Mouse (Mus musculus) liver, embryonic 13.5 days (tissue): ENCODE data around the gene Trak1. TPM values are rescaled to one million over a fixed set of nuclear protein-coding genes. Genes with fewer than 3 reads are reported as not detected.

Experiments used
- ATAC-seq: fragments of 200-750 bp; cut with Nextera tagmentation; 2 replicates; pipeline ENCODE4 v1.8.0; 2017; ENCODE audit warnings: low read depth, mild to moderate bottlenecking, moderate number of reproducible peaks, moderate library complexity
- DNase-seq: peaks from one replicate; pipeline ENCODE4 v3.0.0; 2022
- H3K27ac ChIP-seq: fragments of 300-500 bp; sonication (generic); 2 replicates; pipeline ENCODE4 v1.5.1; 2015; ENCODE audit warnings: moderate library complexity, mild to moderate bottlenecking, inconsistent platforms
- H3K27me3 ChIP-seq: fragments of 300-500 bp; sonication (generic); 2 replicates; pipeline ENCODE4 v1.6.1; 2015; ENCODE audit warnings: mild to moderate bottlenecking, inconsistent platforms
- H3K36me3 ChIP-seq: fragments of 300-500 bp; sonication (generic); 2 replicates; pipeline ENCODE4 v1.6.1; 2015; ENCODE audit warnings: mild to moderate bottlenecking, inconsistent platforms
- H3K4me1 ChIP-seq: fragments of 300-500 bp; sonication (generic); replicated peaks from 2 replicates; pipeline ENCODE4 v1.6.1; 2015; ENCODE audit warnings: inconsistent platforms
- H3K4me2 ChIP-seq: fragments of 300-500 bp; sonication (generic); 2 replicates; pipeline ENCODE4 v1.6.1; 2015; ENCODE audit warnings: inconsistent platforms, mild to moderate bottlenecking, moderate library complexity
- H3K4me3 ChIP-seq: fragments of 300-500 bp; sonication (generic); replicated peaks from 2 replicates; pipeline ENCODE4 v1.5.1; 2015; ENCODE audit warnings: mild to moderate bottlenecking, inconsistent platforms
- H3K9ac ChIP-seq: fragments of 300-500 bp; sonication (generic); 2 replicates; pipeline ENCODE4 v1.6.1; 2015; ENCODE audit warnings: mild to moderate bottlenecking, inconsistent platforms
- H3K9me3 ChIP-seq: fragments of 300-500 bp; sonication (generic); replicated peaks from 2 replicates; pipeline ENCODE4 v1.6.1; 2016; ENCODE audit warnings: inconsistent platforms
- WGBS: fragments of 180-500 bp; shearing (Covaris S2); methylation state at CpG from one replicate; pipeline ENCODE4 v1.1.7; 2015; ENCODE audit not compliant: insufficient replicate concordance; 5-methylcytosine and 5-hydroxymethylcytosine counted together
- polyA plus RNA-seq: library from polyadenylated mRNA; unstranded; fragments of >200 nt; fragmentation: Nextera tagmentation; extraction: Ambion mirVana; gene quantifications from 2 replicates; pipeline ENCODE4 v1.2.1, GENCODE M21; 2015

Gene Trak1
- polyA plus RNA-seq, 1 experiment from 2014 or later = 3.6 TPM

GRCm38 (mm10) chr9:121298065-121298398 lies 730 bp downstream of the Trak1 start:
- ATAC-seq (no peak), DNase-seq (no peak)
- Histone ChIP-seq H3K27me3 (peaks cover 42% of the 10 kb centered on the region), H3K9me3 (no peaks in the 10 kb centered on the region), H3K4me1 (peaks cover 47% of the 10 kb centered on the region), H3K9ac (peak overlapping the region; percentile 84), H3K4me3 (peak overlapping the region; percentile 77), H3K27ac (0 out of 2 replicates have a peak overlapping the region, but pooled peaks have one; percentile 21), H3K36me3 (no peaks in the 10 kb centered on the region), H3K4me2 (peak overlapping the region; percentile 93)
- WGBS = 2% methylated on average over 7 of the region's 7 CpGs

GRCm38 (mm10) chr9:121298411-121299091 lies 1.2 kb downstream of the Trak1 start:
- H3K27ac ChIP-seq = 0 out of 2 replicates have a peak overlapping the region, but pooled peaks have one; percentile 21
- DNase-seq (no peak), ATAC-seq (no peak)
- H3K4me2 ChIP-seq = peak overlapping the region; percentile 93
- peaks cover 52% of the 10 kb centered on the region for H3K4me1 ChIP-seq
- H3K9ac ChIP-seq = peak overlapping the region; percentile 84
- no peaks in the 10 kb centered on the region for H3K9me3 ChIP-seq
- peak overlapping the region; percentile 77 for H3K4me3 ChIP-seq
- no peaks in the 10 kb centered on the region for H3K36me3 ChIP-seq
- WGBS = 28% methylated on average over 15 of the region's 15 CpGs
- peaks cover 36% of the 10 kb centered on the region for H3K27me3 ChIP-seq

GRCm38 (mm10) chr9:121299223-121299755 lies 2.0 kb downstream of the Trak1 start:
- WGBS = 77% methylated on average over 9 of the region's 9 CpGs
- H3K27me3 ChIP-seq = peaks cover 29% of the 10 kb centered on the region
- no peaks in the 10 kb centered on the region for H3K36me3 ChIP-seq
- no peaks in the 10 kb centered on the region for H3K9me3 ChIP-seq
- no peak overlapping the region for H3K27ac ChIP-seq
- peak overlapping the region; percentile 93 for H3K4me2 ChIP-seq
- DNase-seq (no peak), ATAC-seq (no peak)
- peaks cover 54% of the 10 kb centered on the region for H3K4me1 ChIP-seq
- peak overlapping the region; percentile 77; the same call in 1 of the 2 replicates for H3K4me3 ChIP-seq
- no peak overlapping the region for H3K9ac ChIP-seq

GRCm38 (mm10) chr9:121299976-121300570 lies 2.8 kb downstream of the Trak1 start:
- H3K27me3 ChIP-seq = peaks cover 21% of the 10 kb centered on the region
- 83% methylated on average over 19 of the region's 19 CpGs for WGBS
- H3K36me3 ChIP-seq = no peaks in the 10 kb centered on the region
- no peaks in the 10 kb centered on the region for H3K9me3 ChIP-seq
- ATAC-seq (no peak), DNase-seq (no peak)
- H3K4me3 ChIP-seq = no peak overlapping the region
- peaks cover 54% of the 10 kb centered on the region for H3K4me1 ChIP-seq
- no peak overlapping the region for H3K9ac ChIP-seq
- H3K4me2 ChIP-seq = no peak overlapping the region
- H3K27ac ChIP-seq = no peak overlapping the region

- 74% methylated on average over 22 of the region's 22 CpGs for WGBS
- 0 out of 2 replicates have a peak overlapping the region, but pooled peaks have one; percentile 19 for H3K4me2 ChIP-seq
- DNase-seq (no peak), ATAC-seq (no peak)
- H3K4me3 ChIP-seq = no peak overlapping the region
- H3K9ac ChIP-seq = no peak overlapping the region
- no peak overlapping the region for H3K27ac ChIP-seq
- peaks cover 9% of the 10 kb centered on the region for H3K27me3 ChIP-seq
- peaks cover 59% of the 10 kb centered on the region for H3K4me1 ChIP-seq
- no peaks in the 10 kb centered on the region for H3K9me3 ChIP-seq
- no peaks in the 10 kb centered on the region for H3K36me3 ChIP-seq
Observed at GRCm38 (mm10) chr9:121301041-121301920, 4.0 kb downstream of the Trak1 start.

GRCm38 (mm10) chr9:121302543-121302942 lies 5.2 kb downstream of the Trak1 start:
- no peak for DNase-seq
- no peaks in the 10 kb centered on the region for H3K36me3 ChIP-seq
- no peak overlapping the region for H3K4me2 ChIP-seq
- WGBS = 72% methylated on average over 7 of the region's 8 CpGs
- no peak overlapping the region for H3K9ac ChIP-seq
- no peaks in the 10 kb centered on the region for H3K9me3 ChIP-seq
- ATAC-seq = no peak
- H3K27me3 ChIP-seq = no peaks in the 10 kb centered on the region
- H3K27ac ChIP-seq = no peak overlapping the region
- peaks cover 52% of the 10 kb centered on the region for H3K4me1 ChIP-seq
- H3K4me3 ChIP-seq = no peak overlapping the region

- Histone ChIP-seq H3K4me2 (no peak overlapping the region), H3K27me3 (no peaks in the 10 kb centered on the region), H3K9ac (no peak overlapping the region), H3K4me3 (no peak overlapping the region), H3K27ac (no peak overlapping the region), H3K9me3 (no peaks in the 10 kb centered on the region), H3K4me1 (peaks cover 47% of the 10 kb centered on the region), H3K36me3 (no peaks in the 10 kb centered on the region)
- no peak for DNase-seq
- no peak for ATAC-seq
- 78% methylated on average over 6 of the region's 6 CpGs for WGBS
Observed at GRCm38 (mm10) chr9:121303086-121303485, 5.8 kb downstream of the Trak1 start.

- no peak for DNase-seq
- no peak for ATAC-seq
- H3K4me3 ChIP-seq = no peak overlapping the region
- H3K36me3 ChIP-seq = no peaks in the 10 kb centered on the region
- H3K9ac ChIP-seq = no peak overlapping the region
- no peaks in the 10 kb centered on the region for H3K27me3 ChIP-seq
- no peak overlapping the region for H3K4me2 ChIP-seq
- no peaks in the 10 kb centered on the region for H3K9me3 ChIP-seq
- no peak overlapping the region for H3K27ac ChIP-seq
- H3K4me1 ChIP-seq = peaks cover 41% of the 10 kb centered on the region
- 67% methylated on average over 9 of the region's 9 CpGs for WGBS
Observed at GRCm38 (mm10) chr9:121303748-121304147, 6.4 kb downstream of the Trak1 start.

- 79% methylated on average over 10 of the region's 10 CpGs for WGBS
- peaks cover 33% of the 10 kb centered on the region for H3K4me1 ChIP-seq
Observed at GRCm38 (mm10) chr9:121304520-121304919, 7.2 kb downstream of the Trak1 start.

GRCm38 (mm10) chr9:121305456-121305855 lies 8.2 kb downstream of the Trak1 start:
- Histone ChIP-seq H3K4me3 (no peak overlapping the region), H3K27me3 (no peaks in the 10 kb centered on the region), H3K9me3 (no peaks in the 10 kb centered on the region), H3K9ac (no peak overlapping the region), H3K27ac (no peak overlapping the region), H3K4me2 (no peak overlapping the region), H3K4me1 (peaks cover 24% of the 10 kb centered on the region), H3K36me3 (no peaks in the 10 kb centered on the region)
- 73% methylated on average over 4 of the region's 4 CpGs for WGBS
- DNase-seq = no peak
- no peak for ATAC-seq

More at GRCm38 (mm10) chr9:121304520-121304919, 7.2 kb downstream of the Trak1 start:
- Histone ChIP-seq H3K27ac (no peak overlapping the region), H3K36me3 (no peaks in the 10 kb centered on the region), H3K9ac (no peak overlapping the region), H3K4me3 (no peak overlapping the region), H3K9me3 (no peaks in the 10 kb centered on the region), H3K4me2 (no peak overlapping the region), H3K27me3 (no peaks in the 10 kb centered on the region)
- ATAC-seq (no peak), DNase-seq (no peak)

GRCm38 (mm10) chr9:121309287-121309686 lies 12.0 kb downstream of the Trak1 start:
- Histone ChIP-seq H3K4me1 (peaks cover 20% of the 10 kb centered on the region), H3K27me3 (no peaks in the 10 kb centered on the region), H3K4me2 (no peak overlapping the region), H3K36me3 (no peaks in the 10 kb centered on the region), H3K9ac (no peak overlapping the region), H3K27ac (no peak overlapping the region), H3K4me3 (no peak overlapping the region), H3K9me3 (no peaks in the 10 kb centered on the region)
- WGBS = 63% methylated on average over 4 of the region's 4 CpGs
- DNase-seq = no peak
- ATAC-seq = no peak
